Mouse (Mus musculus) embryo, embryonic 9.5 days (tissue): ENCODE measurements at regions not wholly inside any gene's neighbourhood (a gene's known extent, or its start where the extent isn't known, plus 50 kb on each side); places are given as distances from the start of the nearest gene placed in this dataset.
A peak's percentile ranks its signal among the peaks of the same experiment; 100 is the strongest.
"Not testable (repeated sequence)": the region's sequence is repeated elsewhere in the genome, so short reads cannot be mapped to it uniquely, and the experiment has no call there.

Experiments
- DNase-seq: peaks from one replicate; pipeline ENCODE4 v3.0.0-alpha.2; 2017; ENCODE audit errors: extremely low spot score

DNA sequence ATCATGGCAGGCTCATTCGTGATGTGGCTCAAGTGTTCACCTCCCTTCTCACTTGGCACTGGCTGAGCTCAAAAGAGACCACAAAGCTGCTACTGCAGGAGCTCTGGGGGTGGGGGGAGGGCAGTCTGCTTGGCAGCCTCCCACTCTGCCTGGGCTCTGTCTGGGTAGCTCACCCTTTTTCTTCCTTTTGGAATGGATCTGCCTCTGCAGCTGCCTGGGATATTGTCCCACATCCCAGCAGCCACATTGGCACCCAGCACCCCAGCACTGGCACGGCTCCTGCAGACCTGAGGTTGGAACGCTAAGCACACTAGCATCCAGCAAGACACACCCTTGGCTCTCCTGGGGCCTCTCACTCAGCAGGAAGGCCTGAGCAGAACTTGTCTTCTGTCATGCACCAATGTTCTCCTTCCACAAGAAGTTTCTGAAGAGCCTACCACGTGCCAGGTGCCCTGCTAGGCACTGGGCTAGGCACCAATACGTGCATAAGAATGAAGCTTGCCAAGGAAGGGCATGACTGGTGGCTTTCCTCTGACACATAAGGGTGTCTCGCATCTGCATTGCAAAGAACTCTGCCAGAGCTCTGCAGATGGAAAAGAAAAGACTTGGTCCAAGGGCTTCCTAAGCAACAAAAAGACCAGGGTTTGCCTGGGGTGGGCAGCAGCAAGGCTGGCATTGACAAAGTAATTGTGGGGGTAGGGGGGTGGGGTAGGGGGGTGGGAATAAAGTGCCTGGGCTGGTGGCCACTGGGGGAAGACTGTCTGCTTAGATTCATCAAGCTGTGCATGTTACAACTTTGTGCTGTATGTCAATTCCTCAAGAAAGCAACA lies 112.1 kb upstream of the Sipa1l1 start:
- not testable (repeated sequence) for DNase-seq

DNA sequence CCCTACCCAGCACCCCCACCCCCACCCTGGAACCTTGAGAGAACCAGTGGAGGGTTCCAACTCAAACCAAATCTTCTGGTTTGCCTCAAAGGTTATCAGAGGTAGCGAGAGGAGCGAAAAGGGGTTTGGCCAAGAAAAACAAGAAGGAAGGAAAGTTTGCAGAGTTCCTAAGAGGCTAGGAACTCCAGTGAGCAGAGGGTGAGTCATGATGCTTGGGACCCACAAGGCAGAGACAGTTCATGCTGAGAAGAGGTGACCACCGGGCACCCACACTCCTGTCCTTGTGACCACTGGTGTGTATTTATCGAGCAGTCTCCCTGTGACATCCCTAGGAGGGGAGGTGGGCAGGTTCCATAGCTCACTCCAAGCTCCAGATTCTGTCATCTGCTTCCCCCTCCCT lies 104.1 kb upstream of the Sipa1l1 start:
- no peak for DNase-seq

DNA sequence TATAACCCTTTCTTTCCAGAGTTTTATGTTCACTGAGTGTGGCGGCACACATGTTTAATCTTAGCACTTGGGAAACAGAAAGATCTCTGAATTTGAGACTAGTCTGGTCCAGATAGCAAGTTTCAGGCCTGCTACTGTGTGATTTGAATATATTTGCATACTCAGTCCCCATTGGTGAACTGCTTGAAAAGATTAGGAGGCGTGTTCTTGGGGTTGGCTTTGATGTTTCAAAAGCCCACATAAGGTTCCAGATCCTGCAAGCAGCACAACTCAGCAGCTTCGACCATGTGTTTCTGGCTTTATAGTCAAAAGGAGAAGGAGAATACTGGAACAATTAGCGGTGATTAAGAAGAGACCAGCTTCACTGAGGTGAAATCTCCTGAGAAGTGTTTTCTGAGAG lies 102.3 kb upstream of the Sipa1l1 start:
- peak; percentile 10 for DNase-seq

DNA sequence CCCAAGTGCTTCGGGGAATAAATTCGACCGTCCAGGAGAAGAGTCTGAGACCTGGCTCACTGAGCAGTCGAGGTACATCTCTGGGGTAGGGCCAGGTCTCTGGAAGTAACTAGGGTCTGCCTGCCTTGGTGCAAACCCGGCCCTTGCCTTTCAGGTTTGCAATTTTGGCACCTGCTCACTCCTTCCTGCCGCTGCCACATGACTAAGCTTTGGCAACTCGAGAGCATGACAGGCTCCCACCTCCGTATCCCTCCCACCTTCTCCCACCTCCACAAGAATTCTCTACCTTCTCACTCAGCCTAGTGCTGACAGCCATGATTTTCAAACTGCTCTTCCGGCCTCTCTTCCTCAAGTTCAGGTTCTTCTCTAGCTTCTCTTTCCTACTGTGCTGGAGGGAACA lies 99.5 kb upstream of the Sipa1l1 start:
- DNase-seq: no peak

DNA sequence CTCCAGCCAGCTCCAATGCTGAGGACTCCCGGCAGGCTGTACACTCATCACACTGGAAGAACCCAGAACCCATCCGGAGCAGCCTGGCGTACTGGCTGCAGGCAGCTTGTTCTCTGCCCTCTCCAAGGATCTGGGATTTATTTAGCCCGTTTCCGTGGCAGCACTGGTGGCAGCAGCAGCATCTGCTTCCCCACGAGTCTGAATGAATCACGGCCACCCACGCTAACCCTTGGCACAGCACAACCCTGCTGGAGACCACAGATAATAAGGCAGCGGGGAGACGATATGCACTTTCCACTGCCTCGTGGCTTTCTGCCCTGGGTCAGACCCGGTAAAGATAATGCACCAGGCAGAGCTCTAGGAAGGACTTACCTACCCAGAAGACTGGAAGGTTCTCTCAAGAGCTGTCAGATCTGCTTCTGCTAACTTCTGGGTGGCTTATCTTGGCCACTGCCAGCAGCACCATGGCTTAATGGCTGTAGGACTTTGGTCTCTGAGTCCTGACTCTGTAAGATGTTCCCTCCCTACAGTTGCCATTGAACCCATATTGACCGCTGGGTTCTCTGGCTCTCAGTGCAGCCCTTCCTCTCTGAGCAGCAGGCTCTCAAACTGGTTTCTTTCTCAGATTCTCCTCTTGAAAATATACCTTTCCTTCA lies 96.2 kb upstream of the Sipa1l1 start:
- no peak for DNase-seq

DNA sequence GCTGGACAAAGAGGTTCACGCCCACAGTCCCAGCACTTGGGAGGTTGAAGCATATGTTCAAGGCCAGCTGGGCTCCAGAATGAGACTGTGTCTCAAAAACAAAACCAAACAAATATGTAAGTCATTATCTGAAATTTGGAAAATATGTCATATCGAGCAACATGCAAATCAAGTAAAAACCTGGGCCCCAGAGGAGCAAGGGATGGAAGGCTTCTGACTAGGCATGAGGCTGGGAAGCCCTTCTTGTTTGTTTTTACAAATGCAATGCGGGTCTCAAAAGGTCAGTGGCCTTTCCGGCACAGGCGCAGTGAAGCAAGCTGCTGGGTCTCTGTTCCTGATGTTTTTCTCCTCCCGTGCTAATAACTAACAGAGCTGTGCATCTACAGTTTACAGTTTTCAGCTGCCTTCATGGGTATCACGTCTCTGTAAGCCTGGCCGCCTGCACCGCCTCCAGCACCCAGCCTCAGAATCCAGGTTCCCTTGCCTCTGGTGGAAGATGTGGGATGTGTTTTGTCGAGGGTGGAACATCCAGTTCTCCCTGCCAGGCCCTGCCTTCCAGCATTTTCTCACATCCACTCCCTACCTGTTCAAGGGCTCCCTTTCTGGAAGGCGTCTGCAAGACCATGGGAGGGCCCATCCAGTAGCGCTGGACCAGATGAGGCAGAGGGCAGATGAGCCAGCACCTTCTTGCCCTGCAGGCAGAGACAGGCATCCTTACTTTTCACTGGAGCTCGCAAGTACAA lies 93.5 kb upstream of the Sipa1l1 start:
- DNase-seq: peak; percentile 50

DNA sequence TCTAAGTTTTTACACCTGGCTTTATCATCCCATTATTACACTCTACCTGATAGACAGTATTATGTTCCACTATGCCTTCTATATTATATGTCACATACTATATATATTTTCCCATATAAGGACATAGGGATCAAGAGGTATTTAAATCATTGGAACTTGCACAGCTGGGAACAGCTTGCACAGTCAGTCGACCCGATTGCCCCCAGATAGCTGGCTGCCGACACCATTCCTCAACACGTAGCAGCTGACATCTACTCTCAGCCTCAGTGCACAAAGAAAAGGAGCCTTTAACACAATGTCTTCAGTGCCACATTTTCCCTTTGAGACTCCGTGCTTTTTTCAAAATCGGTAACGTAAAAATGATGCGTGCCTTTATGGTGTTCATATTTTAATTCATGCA lies 92.4 kb upstream of the Sipa1l1 start:
- no peak for DNase-seq

DNA sequence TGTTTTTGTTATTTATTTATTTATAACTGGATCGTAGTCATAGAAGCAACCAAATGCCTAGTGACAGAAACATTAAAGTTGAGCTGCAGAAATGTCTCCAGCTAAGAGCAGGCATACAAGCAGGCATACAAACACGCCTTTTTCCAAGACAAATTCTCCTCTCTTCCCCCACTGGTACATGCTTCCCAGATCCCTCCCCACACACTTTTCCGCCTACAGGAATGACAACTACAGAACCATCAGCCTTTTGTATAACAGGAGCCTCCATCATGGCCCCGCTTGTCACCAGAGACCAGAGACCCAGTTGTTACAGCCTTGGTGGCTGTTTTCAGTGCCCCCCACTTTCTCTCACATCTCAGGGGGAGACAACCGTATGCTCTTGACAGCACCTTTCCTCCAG lies 91.2 kb upstream of the Sipa1l1 start:
- no peak for DNase-seq

DNA sequence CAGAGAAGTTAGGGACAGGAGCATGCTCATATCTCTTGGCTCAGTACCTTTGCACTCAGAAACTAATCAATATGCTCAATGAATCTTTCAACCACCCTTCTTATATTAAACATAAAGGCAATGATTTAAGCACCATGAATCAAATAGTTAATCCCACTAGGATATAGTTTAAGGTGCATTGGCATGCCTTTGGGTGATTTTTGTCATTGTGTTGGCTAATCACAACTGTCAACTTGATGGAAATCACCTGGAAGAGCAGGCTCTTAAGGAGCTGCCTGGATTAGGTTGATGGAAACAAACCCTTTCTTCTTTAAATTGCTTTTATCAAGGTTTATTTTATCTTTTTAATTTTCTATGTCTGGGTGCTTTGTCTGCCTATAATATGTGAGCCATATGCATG lies 90.4 kb upstream of the Sipa1l1 start:
- DNase-seq: no peak

DNA sequence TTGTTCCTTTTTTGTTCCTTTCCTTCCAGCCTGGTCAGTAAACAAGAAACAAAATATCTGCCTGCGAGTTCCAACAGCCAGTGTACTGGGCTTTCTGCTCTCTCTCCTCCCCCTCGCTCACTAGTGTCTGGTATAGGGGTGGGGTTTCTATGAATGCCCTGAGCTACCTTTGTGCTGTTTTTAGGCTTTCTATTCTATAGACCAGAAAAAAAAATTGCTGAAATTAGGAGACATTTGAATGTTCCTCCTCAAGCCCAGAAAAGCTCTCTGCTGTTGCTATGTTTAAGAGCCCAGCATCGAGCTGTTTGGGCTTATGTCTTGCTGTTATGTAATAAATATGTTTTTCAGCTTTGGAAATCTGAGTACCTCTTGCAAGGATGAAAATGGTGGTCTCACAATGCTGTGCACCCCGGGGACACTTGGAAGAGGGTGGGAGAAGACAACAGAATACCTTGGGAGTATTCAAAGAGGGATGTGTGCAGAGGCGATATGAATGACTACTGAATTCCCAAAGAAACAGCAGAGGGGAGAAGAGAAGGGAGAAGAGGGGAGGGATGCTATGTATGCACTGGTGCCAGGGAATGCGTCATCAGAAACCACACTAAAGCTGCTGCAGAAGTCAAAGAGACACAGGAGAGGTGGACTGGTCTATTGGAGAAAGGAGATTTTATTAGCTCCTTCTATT lies 88.8 kb upstream of the Sipa1l1 start:
- no peak for DNase-seq

DNA sequence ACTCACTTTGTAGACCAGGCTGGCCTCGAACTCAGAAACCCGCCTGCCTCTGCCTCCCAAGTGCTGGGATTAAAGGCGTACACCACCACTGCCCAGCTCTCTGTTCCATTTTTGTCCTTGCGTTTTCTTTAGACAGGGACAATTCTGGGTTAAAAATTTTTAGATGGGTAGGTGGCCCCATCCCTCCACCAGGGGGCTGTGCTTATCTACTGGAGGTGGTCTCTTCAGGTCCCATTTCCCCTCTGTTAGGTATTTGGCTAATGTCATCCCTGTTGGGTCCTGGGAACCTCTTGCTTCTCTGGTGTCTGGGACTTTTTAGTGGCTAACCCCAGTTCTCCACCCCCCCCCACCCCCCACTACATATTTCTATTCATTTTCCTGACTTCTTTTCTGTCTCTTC lies 86.5 kb upstream of the Sipa1l1 start:
- not testable (repeated sequence) for DNase-seq

DNA sequence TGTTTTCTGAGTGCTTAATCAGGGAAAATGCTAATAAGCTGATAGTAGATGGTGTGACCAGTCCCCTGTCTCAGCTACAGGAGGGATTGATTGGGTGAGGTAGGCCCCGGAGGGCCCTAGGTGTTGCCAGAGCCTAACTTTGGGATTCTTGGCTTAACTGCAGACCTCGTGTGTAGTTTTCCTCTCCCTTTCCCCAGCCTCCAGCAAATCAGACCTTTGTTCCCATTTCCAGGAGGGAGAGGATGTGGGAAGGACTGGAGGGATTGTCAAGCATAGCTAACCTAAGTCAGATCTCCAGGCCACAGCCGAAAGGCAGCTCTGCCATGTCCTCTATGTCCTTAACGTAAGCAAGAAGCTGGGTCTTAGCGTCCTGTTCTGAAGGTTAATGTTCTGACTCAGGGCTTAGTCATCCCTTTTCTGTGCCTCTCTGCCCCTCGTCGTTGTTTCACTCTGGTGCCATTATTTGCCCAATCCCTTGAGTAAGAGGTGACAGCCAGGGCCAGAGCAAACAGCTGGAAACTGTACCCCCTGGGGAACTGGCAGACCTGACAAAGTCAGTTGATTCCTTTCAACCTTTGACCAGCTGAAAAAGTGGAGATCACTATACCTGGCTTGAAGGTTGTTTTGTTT lies 83.2 kb upstream of the Sipa1l1 start:
- DNase-seq: no peak

DNA sequence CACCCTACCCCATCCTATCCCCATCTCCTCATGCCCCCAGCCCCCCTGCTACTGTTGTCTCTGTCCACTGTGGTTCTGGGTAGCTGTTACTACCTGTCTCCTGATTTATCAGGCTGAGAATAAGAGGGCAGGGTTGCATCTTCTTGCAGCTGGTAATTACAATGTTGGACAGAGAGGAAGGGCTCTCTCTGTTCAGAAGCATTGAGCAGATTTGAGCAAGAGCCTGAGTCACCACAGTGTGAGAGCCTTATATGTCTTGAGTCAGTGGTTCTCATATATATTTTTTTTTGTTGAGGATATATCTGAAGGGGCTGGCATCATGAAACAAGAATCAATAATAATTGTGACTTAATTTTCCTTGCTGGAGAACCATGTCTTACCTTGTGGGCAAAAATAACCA lies 82.7 kb upstream of the Sipa1l1 start:
- DNase-seq: no peak

DNA sequence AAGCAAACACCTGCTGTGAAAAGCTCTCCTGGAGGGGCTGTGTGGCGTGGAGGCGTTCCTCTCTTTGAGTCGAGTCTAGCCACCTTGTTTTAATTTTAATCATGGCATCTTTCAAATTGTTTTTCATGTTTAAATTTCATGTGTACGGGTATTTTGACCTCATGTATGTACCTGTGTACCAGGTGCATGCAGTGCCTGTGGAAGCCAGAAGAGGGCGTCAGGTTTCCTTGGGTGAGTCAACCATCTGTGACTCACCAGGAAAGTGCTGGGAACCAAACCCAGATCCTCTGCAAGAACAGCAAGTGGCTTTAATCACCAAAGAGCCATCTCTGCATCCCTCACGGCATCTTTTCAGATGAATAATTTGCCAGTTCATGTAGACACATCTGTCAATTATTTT lies 79.8 kb upstream of the Sipa1l1 start:
- no peak for DNase-seq

DNA sequence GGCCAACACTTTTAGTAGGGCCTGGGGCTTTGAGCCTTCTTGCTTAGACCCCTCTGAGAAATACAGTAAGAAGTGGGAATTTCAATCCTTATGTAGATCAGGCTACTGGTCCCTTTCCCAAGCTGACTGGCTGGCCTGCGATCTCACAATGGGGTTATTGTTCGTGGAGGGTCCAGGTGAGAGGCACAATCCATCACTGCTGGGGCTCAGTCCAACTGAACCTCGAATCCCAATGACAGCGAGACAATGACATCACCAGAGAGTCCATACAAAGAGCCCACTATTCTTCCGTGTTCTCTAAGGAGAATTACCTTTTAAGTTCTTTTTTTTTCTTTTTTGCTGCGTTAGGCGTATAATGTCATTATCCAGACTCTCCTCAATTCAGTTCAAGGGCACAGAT lies 75.8 kb upstream of the Sipa1l1 start:
- no peak for DNase-seq

DNA sequence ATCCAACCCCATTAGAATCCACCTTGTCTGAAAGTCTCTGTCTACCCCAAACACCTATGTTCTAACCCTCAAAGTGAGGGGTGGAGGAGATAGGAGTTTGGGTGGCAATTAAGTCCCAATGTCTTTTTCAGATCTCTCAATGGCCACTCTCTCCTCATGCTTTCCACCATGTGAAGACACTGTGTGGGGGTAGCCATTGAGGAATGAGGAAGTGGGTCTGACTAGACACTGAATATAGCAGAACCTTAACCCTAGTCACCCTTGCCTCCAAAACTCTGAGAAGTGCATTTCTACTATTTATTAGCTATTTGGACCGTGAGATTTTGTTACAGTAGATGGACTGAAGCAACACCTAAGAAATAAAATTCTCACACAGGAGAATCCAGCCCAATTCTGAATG lies 73.7 kb upstream of the Sipa1l1 start:
- no peak for DNase-seq

DNA sequence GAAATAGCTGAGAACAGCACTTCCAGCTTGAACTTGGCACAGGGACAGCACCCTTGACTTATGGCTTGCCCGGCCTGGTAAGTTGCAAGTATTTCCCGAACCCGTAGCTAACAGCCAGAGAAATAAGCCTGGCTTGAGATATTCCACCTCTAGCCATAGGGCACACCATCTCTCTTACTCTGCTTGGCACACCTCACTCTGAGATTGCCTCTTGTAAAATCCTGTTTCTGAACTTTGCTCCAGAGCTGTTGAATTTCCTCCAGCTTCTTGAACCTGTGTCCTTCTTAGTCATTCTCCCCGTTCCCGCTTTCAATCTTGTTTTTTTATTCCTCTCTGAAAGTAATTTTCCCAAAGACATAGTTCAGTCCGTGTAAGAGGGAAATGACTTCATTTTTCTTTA lies 72.0 kb upstream of the Sipa1l1 start:
- no peak for DNase-seq

DNA sequence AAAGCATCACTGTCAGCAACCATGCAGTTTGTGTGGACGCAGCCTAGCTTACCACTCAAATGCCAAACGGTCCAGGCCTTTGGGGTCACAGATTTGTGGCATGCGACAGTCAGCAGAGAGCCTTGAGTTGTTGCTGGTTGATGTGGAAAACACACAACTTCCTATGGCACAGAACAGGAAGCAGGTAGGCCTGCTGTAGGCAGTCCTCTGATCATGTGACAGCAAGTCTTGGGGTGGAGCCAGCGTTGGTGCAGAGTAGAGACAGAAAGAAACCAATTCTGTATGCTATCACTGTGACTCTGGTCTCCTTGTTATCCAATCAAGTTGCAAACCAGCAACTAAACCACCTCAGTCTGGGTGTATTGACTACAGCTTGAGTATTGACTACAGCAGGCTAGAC lies 71.5 kb upstream of the Sipa1l1 start:
- no peak for DNase-seq

DNA sequence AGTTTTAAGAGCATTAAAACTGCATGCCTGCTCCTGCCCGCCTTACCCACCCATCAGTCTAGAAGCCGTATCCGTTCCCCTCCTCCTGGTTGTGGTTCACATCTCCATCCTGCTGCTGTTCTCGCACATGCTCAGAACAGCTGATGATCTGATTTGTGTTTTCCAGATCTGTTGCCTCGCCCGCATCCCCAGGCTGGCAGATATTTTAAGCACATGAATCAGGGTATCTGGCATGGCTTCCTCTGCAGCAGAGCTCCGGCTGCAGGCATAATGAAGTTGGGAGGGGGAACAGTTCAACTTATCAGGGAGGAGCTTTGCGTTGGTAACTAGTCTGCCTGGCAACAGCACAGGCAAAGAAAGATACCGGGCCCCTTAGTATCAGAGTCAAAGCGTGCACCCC lies 64.9 kb upstream of the Sipa1l1 start:
- no peak for DNase-seq

DNA sequence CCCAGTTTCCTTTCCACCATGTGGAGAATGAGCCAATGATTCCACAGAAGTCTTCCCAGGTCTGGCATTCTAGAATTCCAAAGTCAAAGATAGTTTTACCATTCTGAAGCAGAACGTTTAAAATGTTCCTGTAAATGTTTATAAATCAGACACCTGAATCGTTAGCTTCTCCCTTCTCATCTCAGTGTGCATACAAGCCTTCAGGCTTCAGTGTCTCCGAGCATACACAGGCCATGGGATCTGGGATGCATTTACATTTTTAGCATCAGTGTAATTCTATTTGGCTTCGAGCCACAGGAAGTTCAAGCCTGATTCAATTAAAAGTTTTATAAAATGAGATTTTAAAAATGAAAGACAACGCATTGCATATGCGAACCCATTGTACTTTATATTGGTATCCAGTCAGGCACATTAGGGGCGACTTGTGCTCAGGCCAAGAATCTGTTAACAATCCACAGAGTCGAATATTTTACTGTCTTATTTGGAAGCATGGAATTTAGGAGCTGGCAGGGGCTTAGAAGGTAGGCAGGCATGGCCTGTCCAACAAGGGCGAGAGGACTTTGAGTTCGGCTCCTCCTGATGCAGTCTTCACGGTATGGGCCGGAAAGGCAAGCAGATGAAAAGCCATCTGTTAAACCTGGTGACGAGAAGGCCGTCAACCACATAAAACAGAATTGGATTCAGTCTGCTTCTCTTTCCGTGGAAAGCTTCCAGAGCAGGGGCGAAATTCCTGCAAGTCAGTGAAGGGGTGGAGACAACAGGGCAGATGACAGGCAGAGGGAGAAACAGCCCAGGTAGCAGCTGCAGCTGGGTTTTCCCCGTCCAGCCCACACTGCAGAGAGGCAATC lies 63.7 kb upstream of the Sipa1l1 start:
- no peak for DNase-seq

DNA sequence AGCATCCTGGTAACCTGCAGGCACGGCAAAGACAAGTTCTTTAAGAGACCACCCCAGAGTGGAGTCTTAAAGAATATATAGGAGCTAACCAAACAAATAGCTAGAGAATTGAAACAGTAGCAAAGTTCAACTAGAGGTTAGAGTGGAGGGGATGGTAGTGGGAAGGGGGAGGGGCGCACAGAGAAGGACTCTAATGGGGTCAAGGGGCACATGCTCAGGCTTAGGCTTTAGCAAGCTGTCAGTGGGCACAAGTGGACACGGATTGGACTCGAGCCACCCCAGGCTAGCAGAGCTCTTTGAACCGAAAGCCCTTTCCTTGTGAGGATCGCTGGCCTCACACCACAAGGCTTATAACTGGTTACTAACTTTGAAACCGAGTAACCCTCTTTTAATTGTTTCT lies 53.4 kb upstream of the Sipa1l1 start:
- DNase-seq: peak; percentile 37
